Mouse (Mus musculus) heart, embryonic 16.5 days (tissue): ENCODE results near the gene Tmem59l. TPM values are rescaled to one million over a fixed set of nuclear protein-coding genes. Genes with fewer than 3 reads are reported as not detected.

Experiments used
- ATAC-seq: fragments of 200-750 bp; cut with Nextera tagmentation; replicated peaks from 2 replicates; pipeline ENCODE4 v1.8.0; 2017; ENCODE audit warnings: moderate number of reproducible peaks; ENCODE audit not compliant: insufficient read depth, low FRiP score; ENCODE audit errors: extremely low read depth
- H3K27ac ChIP-seq: fragments of 300-500 bp; sonication (generic); 2 replicates; pipeline ENCODE4 v1.5.1; 2014; ENCODE audit warnings: mild to moderate bottlenecking, low read length, control low read depth, moderate library complexity
- H3K27me3 ChIP-seq: fragments of 300-500 bp; sonication (generic); 2 replicates; pipeline ENCODE4 v1.6.1; 2014; ENCODE audit warnings: low read length, mixed read lengths; ENCODE audit not compliant: control insufficient read depth, insufficient read depth
- H3K36me3 ChIP-seq: fragments of 300-500 bp; sonication (generic); 2 replicates; pipeline ENCODE4 v1.6.1; 2014; ENCODE audit not compliant: control insufficient read depth, insufficient read depth
- H3K4me1 ChIP-seq: fragments of 300-500 bp; sonication (generic); 2 replicates; pipeline ENCODE4 v1.6.1; 2014; ENCODE audit warnings: low read length, mixed read lengths; ENCODE audit not compliant: control insufficient read depth, insufficient read depth
- H3K4me2 ChIP-seq: fragments of 300-500 bp; sonication (generic); 2 replicates; pipeline ENCODE4 v1.6.1; 2014; ENCODE audit warnings: low read depth, mild to moderate bottlenecking, control low read depth, low read length
- H3K4me3 ChIP-seq: fragments of 300-500 bp; sonication (generic); 2 replicates; pipeline ENCODE4 v1.5.1; 2014; ENCODE audit warnings: mild to moderate bottlenecking, control low read depth, low read length
- H3K9ac ChIP-seq: fragments of 300-500 bp; sonication (generic); 2 replicates; pipeline ENCODE4 v1.6.1; 2014; ENCODE audit warnings: low read length, control low read depth
- H3K9me3 ChIP-seq: fragments of 300-500 bp; sonication (generic); replicated peaks from 2 replicates; pipeline ENCODE4 v1.6.1; 2016; ENCODE audit warnings: low read length; ENCODE audit not compliant: control insufficient read depth
- WGBS: fragments of 180-500 bp; shearing (Covaris S2); extraction: QIAGEN DNeasy Blood & Tissue Kit; methylation state at CpG from one replicate; pipeline ENCODE4 v1.1.7; 2014; 5-methylcytosine and 5-hydroxymethylcytosine counted together
- polyA plus RNA-seq: library from polyadenylated mRNA; unstranded; fragments of >200 nt; fragmentation: Nextera tagmentation; extraction: Ambion mirVana; gene quantifications from 2 replicates; pipeline ENCODE4 v1.2.1, GENCODE M21; 2015

Gene Tmem59l
- polyA plus RNA-seq, 1 experiment from 2014 or later = 0.13 TPM

GRCm38 (mm10) chr8:70510228-70510915 lies 23.2 kb upstream of the Tmem59l start, which contains the start of gene Uba52:
TSS of gene Uba52 (minus strand) at chr8:70510801.
- Histone ChIP-seq H3K9ac (peak within 1 kb of the TSS; percentile 99), H3K27ac (peak within 1 kb of the TSS; percentile 97), H3K27me3 (no peaks in the 10 kb centered on the region), H3K4me3 (peak within 1 kb of the TSS; percentile 95), H3K36me3 (peaks cover 18% of the 10 kb centered on the region), H3K4me1 (peaks cover 23% of the 10 kb centered on the region), H3K4me2 (peak within 1 kb of the TSS; percentile 72), H3K9me3 (no peaks in the 10 kb centered on the region)
- peak; percentile 84 for ATAC-seq
- WGBS = 2% methylated on average over 72 of the region's 74 CpGs

- H3K36me3 ChIP-seq = peaks cover 17% of the 10 kb centered on the region
- peak overlapping the region; percentile 95 for H3K4me3 ChIP-seq
- no peaks in the 10 kb centered on the region for H3K27me3 ChIP-seq
- peaks cover 25% of the 10 kb centered on the region for H3K4me1 ChIP-seq
- no peak for ATAC-seq
- H3K9ac ChIP-seq = peak overlapping the region; percentile 99
- 5% methylated on average over 25 of the region's 25 CpGs for WGBS
- H3K27ac ChIP-seq = peak overlapping the region; percentile 97
- H3K9me3 ChIP-seq = no peaks in the 10 kb centered on the region
- peak overlapping the region; percentile 72 for H3K4me2 ChIP-seq
Measured at GRCm38 (mm10) chr8:70509281-70509952, 22.3 kb upstream of the Tmem59l start.

- no peak overlapping the region for H3K4me3 ChIP-seq
- no peak overlapping the region for H3K4me2 ChIP-seq
- H3K9me3 ChIP-seq = no peaks in the 10 kb centered on the region
- no peak overlapping the region for H3K9ac ChIP-seq
- H3K36me3 ChIP-seq = peaks cover 12% of the 10 kb centered on the region
- no peak for ATAC-seq
- H3K27ac ChIP-seq = no peak overlapping the region
- WGBS = 66% methylated on average over 5 of the region's 5 CpGs
- H3K27me3 ChIP-seq = peaks cover 7% of the 10 kb centered on the region
- H3K4me1 ChIP-seq = peaks cover 31% of the 10 kb centered on the region
Measured at GRCm38 (mm10) chr8:70507027-70507393, 19.9 kb upstream of the Tmem59l start.

- ATAC-seq = peak; percentile 87
- peaks cover 12% of the 10 kb centered on the region for H3K27me3 ChIP-seq
- H3K9ac ChIP-seq = peak within 1 kb of the TSS; percentile 80
- H3K27ac ChIP-seq = peak within 1 kb of the TSS; percentile 84
- H3K36me3 ChIP-seq = peaks cover 12% of the 10 kb centered on the region
- peak within 1 kb of the TSS; percentile 73 for H3K4me2 ChIP-seq
- H3K4me3 ChIP-seq = peak within 1 kb of the TSS; percentile 61
- no peaks in the 10 kb centered on the region for H3K9me3 ChIP-seq
- H3K4me1 ChIP-seq = peaks cover 33% of the 10 kb centered on the region
- 3% methylated on average over 40 of the region's 40 CpGs for WGBS
Measured at GRCm38 (mm10) chr8:70506328-70507026, 19.3 kb upstream of the Tmem59l start, which contains the start of gene Rex1bd. TSS of gene Rex1bd (minus strand) at chr8:70506752.

- Histone ChIP-seq H3K4me1 (peaks cover 31% of the 10 kb centered on the region), H3K27me3 (peaks cover 18% of the 10 kb centered on the region), H3K4me2 (peak overlapping the region; percentile 73), H3K27ac (peak overlapping the region; percentile 84), H3K9ac (peak overlapping the region; percentile 80), H3K36me3 (peaks cover 12% of the 10 kb centered on the region), H3K4me3 (peak overlapping the region; percentile 61), H3K9me3 (no peaks in the 10 kb centered on the region)
- WGBS = 37% methylated on average over 32 of the region's 32 CpGs
- ATAC-seq = no peak
Measured at GRCm38 (mm10) chr8:70505698-70506327, 18.7 kb upstream of the Tmem59l start.

GRCm38 (mm10) chr8:70504851-70505250 lies 17.7 kb upstream of the Tmem59l start:
- ATAC-seq = no peak
- Histone ChIP-seq H3K36me3 (peaks cover 12% of the 10 kb centered on the region), H3K4me2 (no peak overlapping the region), H3K4me1 (peaks cover 31% of the 10 kb centered on the region), H3K27ac (no peak overlapping the region), H3K4me3 (no peak overlapping the region), H3K9ac (no peak overlapping the region), H3K9me3 (no peaks in the 10 kb centered on the region), H3K27me3 (peaks cover 23% of the 10 kb centered on the region)
- WGBS = 81% methylated on average over 3 of the region's 3 CpGs

GRCm38 (mm10) chr8:70504291-70504716 lies 17.1 kb upstream of the Tmem59l start:
- no peaks in the 10 kb centered on the region for H3K9me3 ChIP-seq
- no peak overlapping the region for H3K27ac ChIP-seq
- H3K4me1 ChIP-seq = peaks cover 29% of the 10 kb centered on the region
- no peak for ATAC-seq
- H3K36me3 ChIP-seq = peaks cover 12% of the 10 kb centered on the region
- 58% methylated on average over 16 of the region's 16 CpGs for whole genome bisulfite sequencing
- no peak overlapping the region for H3K4me2 ChIP-seq
- H3K9ac ChIP-seq = no peak overlapping the region
- H3K4me3 ChIP-seq = no peak overlapping the region
- H3K27me3 ChIP-seq = peaks cover 29% of the 10 kb centered on the region

- peaks cover 21% of the 10 kb centered on the region for H3K4me1 ChIP-seq
- H3K27ac ChIP-seq = no peak overlapping the region
- WGBS = 17% methylated on average over 46 of the region's 46 CpGs
- no peak overlapping the region for H3K4me2 ChIP-seq
- H3K4me3 ChIP-seq = no peak overlapping the region
- H3K36me3 ChIP-seq = peaks cover 7% of the 10 kb centered on the region
- ATAC-seq = no peak; the same call in 1 of the 2 replicates
- peaks cover 40% of the 10 kb centered on the region for H3K27me3 ChIP-seq
- H3K9me3 ChIP-seq = no peaks in the 10 kb centered on the region
- no peak overlapping the region for H3K9ac ChIP-seq
Measured at GRCm38 (mm10) chr8:70503062-70503750, 16.0 kb upstream of the Tmem59l start.
